Mouse (Mus musculus) MEL (cell line): ENCODE measurements around the gene Dna2.

Experiments used
- CHD2 ChIP-seq: IDR thresholded peaks from 2 replicates; pipeline ENCODE4 v1.6.1; 2011; ENCODE audit warnings: low read length, improper control_type of control experiment
- CTCF ChIP-seq, 3 experiments: IDR thresholded peaks in 2 of 3; conservative IDR thresholded peaks in 1 of 3; 2 replicates each; pipeline ENCODE4 v1.5.1; 2011 to 2012; ENCODE audit warnings: low read length in 3 of 3, low read depth in 2 of 3, mild to moderate bottlenecking in 2 of 3, improper control_type of control experiment in 1 of 3, inconsistent platforms in 1 of 3, mixed read lengths in 1 of 3, moderate library complexity in 1 of 3; ENCODE audit not compliant: control insufficient read depth in 1 of 3, insufficient read depth in 1 of 3, poor library complexity in 1 of 3, severe bottlenecking in 1 of 3
- GATA1 ChIP-seq: IDR thresholded peaks from 2 replicates; pipeline ENCODE4 v1.6.1; 2011; ENCODE audit warnings: low read depth, low read length, improper control_type of control experiment
- MAX ChIP-seq: IDR thresholded peaks from 2 replicates; pipeline ENCODE4 v1.6.1; 2011; ENCODE audit warnings: low read length, improper control_type of control experiment
- MXI1 ChIP-seq: IDR thresholded peaks from 2 replicates; pipeline ENCODE4 v1.6.1; 2011; ENCODE audit warnings: mild to moderate bottlenecking, low read depth, low read length, improper control_type of control experiment
- POLR2A ChIP-seq, 2 experiments: IDR thresholded peaks; 2 replicates each; pipeline ENCODE4 v1.6.1; 2011 to 2012; ENCODE audit warnings: low read length in 2 of 2, mild to moderate bottlenecking in 2 of 2, control low read depth in 1 of 2, improper control_type of control experiment in 1 of 2, low read depth in 1 of 2, moderate library complexity in 1 of 2; ENCODE audit not compliant: control insufficient read depth in 1 of 2, insufficient read depth in 1 of 2, poor library complexity in 1 of 2
- POLR2AphosphoS2 ChIP-seq: IDR thresholded peaks from 2 replicates; pipeline ENCODE4 v1.6.1; 2011; ENCODE audit warnings: low read length, improper control_type of control experiment
- TBP ChIP-seq: IDR thresholded peaks from 2 replicates; pipeline ENCODE4 v1.8.0; 2011; ENCODE audit warnings: low read depth, low read length, improper control_type of control experiment

- TF ChIP-seq POLR2AphosphoS2 (no peak), MXI1 (no peak), CHD2 (no peak), MAX (no peak), GATA1 (no peak), TBP (no peak), POLR2A (IDR thresholded peaks at IDR 0.05; ENCODE audit: control insufficient read depth in 1 of 2, insufficient read depth in 1 of 2, low read depth in 1 of 2, low read length in 2 of 2, poor library complexity in 1 of 2) (no peak), CTCF (IDR thresholded peaks at IDR 0.05 in 2 of 3, conservative IDR thresholded peaks at IDR 0.05 in 1 of 3; ENCODE audit: control insufficient read depth in 1 of 3, insufficient read depth in 1 of 3, low read depth in 2 of 3, low read length in 3 of 3, poor library complexity in 1 of 3, severe bottlenecking in 1 of 3) (no peak)
Measured at GRCm38 (mm10) chr10:62920766-62921156, 26.1 kb upstream of the Dna2 start.
